Mouse (Mus musculus) heart, adult 2 months (tissue): ENCODE results near the gene Ppp6r3. TPM values are rescaled to one million over a fixed set of nuclear protein-coding genes. Genes with fewer than 3 reads are reported as not detected.

ENCODE experiments used
- DNase-seq, 2 experiments: peaks; one replicate each; pipeline ENCODE4 v3.0.0; 2021
- H3K27ac ChIP-seq: fragments of 200-600 bp; 2 replicates; pipeline ENCODE4 v1.8.1; 2022
- H3K27me3 ChIP-seq: fragments of 200-500 bp; 2 replicates; pipeline ENCODE4 v1.6.1; 2012; ENCODE audit warnings: mild to moderate bottlenecking, low read length, inconsistent platforms, mixed read lengths; ENCODE audit not compliant: control insufficient read depth, insufficient read depth
- H3K36me3 ChIP-seq: fragments of 200-500 bp; 2 replicates; pipeline ENCODE4 v1.6.1; 2012; ENCODE audit warnings: low read length, inconsistent platforms; ENCODE audit not compliant: control insufficient read depth, insufficient read depth
- H3K4me1 ChIP-seq: fragments of 200-500 bp; 2 replicates; pipeline ENCODE4 v1.6.1; 2011; ENCODE audit warnings: low read length; ENCODE audit not compliant: control insufficient read depth, insufficient read depth
- H3K4me3 ChIP-seq: fragments of 200-600 bp; 2 replicates; pipeline ENCODE4 v1.8.1; 2022
- H3K79me2 ChIP-seq: fragments of 200-500 bp; replicated peaks from 2 replicates; pipeline ENCODE4 v1.6.1; 2012; ENCODE audit warnings: mild to moderate bottlenecking, inconsistent platforms, low read length, moderate library complexity, mixed read lengths; ENCODE audit not compliant: control insufficient read depth, insufficient read depth
- H3K9ac ChIP-seq: fragments of 200-500 bp; 2 replicates; pipeline ENCODE4 v1.6.1; 2012; ENCODE audit warnings: low read depth, mild to moderate bottlenecking, control low read depth, inconsistent platforms, low read length, mixed read lengths
- CTCF ChIP-seq: fragments of 200-600 bp; IDR thresholded peaks from 2 replicates; pipeline ENCODE4 v1.8.1; 2022; ENCODE audit warnings: antibody characterized with exemption, mild to moderate bottlenecking, moderate library complexity
- EP300 ChIP-seq: fragments of 200-500 bp; IDR thresholded peaks from 2 replicates; pipeline ENCODE4 v1.6.1; 2011; ENCODE audit warnings: low read depth, low read length, control low read depth; ENCODE audit not compliant: insufficient read depth
- POLR2A ChIP-seq: fragments of 200-500 bp; IDR thresholded peaks from 2 replicates; pipeline ENCODE4 v1.6.1; 2011; ENCODE audit warnings: mild to moderate bottlenecking, low read depth, low read length, control low read depth; ENCODE audit not compliant: insufficient read depth
- WGBS: fragments of 180-500 bp; shearing (Covaris S2); methylation state at CpG from one replicate; pipeline ENCODE4 v1.1.7; 2018; 5-methylcytosine and 5-hydroxymethylcytosine counted together
- intact Hi-C: fragments of 180-260 bp; cut with DNase I; formaldehyde crosslinking; loops from one replicate; pipeline ENCODE4 v1.15.1; 2025
- polyA plus RNA-seq: library from polyadenylated mRNA; depleted of rRNA; stranded (reverse); fragments of >200 nt; gene quantifications from 2 replicates; pipeline ENCODE4 v1.2.3, GENCODE M21; 2012
- total RNA-seq, 2 experiments: library from RNA; stranded (reverse); gene quantifications; 2 replicates each; pipeline ENCODE4 v1.2.3; 2021

The Ppp6r3 gene
- total and polyA plus RNA-seq, 3 experiments = 45.8 to 79.3 (median 72.9) TPM

GRCm38 (mm10) chr19:3480101-3480500 is 95.4 kb downstream of the Ppp6r3 start:
- H3K27me3 ChIP-seq = no peaks in the 10 kb centered on the region
- H3K79me2 ChIP-seq = peaks cover 2% of the 10 kb centered on the region; the same call in 1 of the 2 replicates
- no peak for DNase-seq
- intact Hi-C loops = no loop called here
- H3K27ac ChIP-seq = no peak overlapping the region
- H3K4me1 ChIP-seq = no peaks in the 10 kb centered on the region; the same call in 1 of the 2 replicates
- 88% methylated on average over 8 of the region's 8 CpGs for WGBS
- TF ChIP-seq POLR2A (no peak), EP300 (no peak), CTCF (no peak)
- peaks cover 13% of the 10 kb centered on the region for H3K36me3 ChIP-seq
- no peak overlapping the region for H3K9ac ChIP-seq
- no peak overlapping the region for H3K4me3 ChIP-seq

GRCm38 (mm10) chr19:3476996-3477395 is 98.6 kb downstream of the Ppp6r3 start:
- Histone ChIP-seq H3K27me3 (no peaks in the 10 kb centered on the region), H3K36me3 (peaks cover 9% of the 10 kb centered on the region), H3K4me1 (no peaks in the 10 kb centered on the region; the same call in 1 of the 2 replicates), H3K27ac (no peak overlapping the region), H3K4me3 (no peak overlapping the region), H3K9ac (no peak overlapping the region), H3K79me2 (no peaks in the 10 kb centered on the region; the same call in 1 of the 2 replicates)
- intact Hi-C loops = no loop called here
- DNase-seq = no peak
- 95% methylated on average over 3 of the region's 3 CpGs for WGBS
- no peak for TF ChIP-seq CTCF
- no peak for TF ChIP-seq POLR2A
- no peak for TF ChIP-seq EP300

GRCm38 (mm10) chr19:3471218-3471617 is 104.3 kb downstream of the Ppp6r3 start:
- DNase-seq = no peak
- H3K4me3 ChIP-seq = no peak overlapping the region
- intact Hi-C loops = no loop called here
- H3K79me2 ChIP-seq = no peaks in the 10 kb centered on the region
- TF ChIP-seq CTCF (no peak), POLR2A (no peak), EP300 (no peak)
- H3K9ac ChIP-seq = no peak overlapping the region
- H3K4me1 ChIP-seq = no peaks in the 10 kb centered on the region
- WGBS = 69% methylated on average over 2 of the region's 2 CpGs
- H3K36me3 ChIP-seq = peaks cover 16% of the 10 kb centered on the region
- H3K27ac ChIP-seq = no peak overlapping the region
- no peaks in the 10 kb centered on the region for H3K27me3 ChIP-seq

GRCm38 (mm10) chr19:3467574-3467973 is 108.0 kb downstream of the Ppp6r3 start:
- Histone ChIP-seq H3K4me1 (no peaks in the 10 kb centered on the region), H3K27ac (no peak overlapping the region), H3K36me3 (peaks cover 16% of the 10 kb centered on the region), H3K9ac (no peak overlapping the region), H3K27me3 (no peaks in the 10 kb centered on the region), H3K4me3 (no peak overlapping the region), H3K79me2 (no peaks in the 10 kb centered on the region)
- 94% methylated on average over 7 of the region's 7 CpGs for WGBS
- DNase-seq = no peak
- intact Hi-C loops = no loop called here
- TF ChIP-seq POLR2A (no peak), CTCF (no peak), EP300 (no peak)

GRCm38 (mm10) chr19:3459986-3460385 is 115.6 kb downstream of the Ppp6r3 start:
- H3K27ac ChIP-seq = no peak overlapping the region
- 92% methylated on average over 3 of the region's 3 CpGs for WGBS
- no peak overlapping the region for H3K4me3 ChIP-seq
- no peaks in the 10 kb centered on the region for H3K4me1 ChIP-seq
- TF ChIP-seq POLR2A (no peak), EP300 (no peak), CTCF (no peak)
- H3K79me2 ChIP-seq = no peaks in the 10 kb centered on the region
- H3K27me3 ChIP-seq = no peaks in the 10 kb centered on the region
- intact Hi-C loops = no loop called here
- H3K9ac ChIP-seq = no peak overlapping the region
- no peak for DNase-seq
- no peaks in the 10 kb centered on the region for H3K36me3 ChIP-seq

GRCm38 (mm10) chr19:3458331-3459099 is 117.0 kb downstream of the Ppp6r3 start:
- WGBS = 78% methylated on average over 6 of the region's 6 CpGs
- H3K4me3 ChIP-seq = no peak overlapping the region
- no peaks in the 10 kb centered on the region for H3K36me3 ChIP-seq
- intact Hi-C loops = no loop called here
- H3K9ac ChIP-seq = no peak overlapping the region
- no peaks in the 10 kb centered on the region for H3K79me2 ChIP-seq
- H3K4me1 ChIP-seq = no peaks in the 10 kb centered on the region
- no peak for DNase-seq
- no peak overlapping the region for H3K27ac ChIP-seq
- no peak for TF ChIP-seq EP300
- no peak for TF ChIP-seq CTCF
- TF ChIP-seq POLR2A = no peak
- H3K27me3 ChIP-seq = no peaks in the 10 kb centered on the region
